Mouse (Mus musculus): ENCODE results near the gene Tpm3.

The Tpm3 gene

GRCm38 (mm10) chr3:90072294-90072693 is at the start of gene Tpm3:
Tpm3 (plus strand) TSS chr3:90072649.
- DNase-seq (ENCODE audit: low read depth, low spot score) = no peak

GRCm38 (mm10) chr3:90034653-90035052 is 37.8 kb upstream of the Tpm3 start:
- no peak for DNase-seq (ENCODE audit: low read depth, low spot score)

- DNase-seq (ENCODE audit: low read depth, low spot score) = no peak
Measured at GRCm38 (mm10) chr3:90036263-90036662, 36.2 kb upstream of the Tpm3 start.

- DNase-seq (ENCODE audit: low read depth, low spot score) = peak; percentile 32
Measured at GRCm38 (mm10) chr3:90049691-90050090, 22.8 kb upstream of the Tpm3 start.

- peak; percentile 66 for DNase-seq (ENCODE audit: low read depth, low spot score)
Measured at GRCm38 (mm10) chr3:90051441-90052350, 20.8 kb upstream of the Tpm3 start, which contains the start of gene 4933434E20Rik. 4933434E20Rik (plus strand) TSS chr3:90051636.

GRCm38 (mm10) chr3:90052351-90053241 is 19.9 kb upstream of the Tpm3 start, which contains the start of gene Ubap2l:
Ubap2l (minus strand) TSS chr3:90052628.
- peak; percentile 99 for DNase-seq (ENCODE audit: low read depth, low spot score)

- DNase-seq (ENCODE audit: low read depth, low spot score) = no peak
Measured at GRCm38 (mm10) chr3:90061549-90061948, 10.9 kb upstream of the Tpm3 start.

GRCm38 (mm10) chr3:90062539-90062938 is 9.9 kb upstream of the Tpm3 start:
- DNase-seq (ENCODE audit: low read depth, low spot score) = no peak

GRCm38 (mm10) chr3:90064383-90064782 is 8.1 kb upstream of the Tpm3 start:
- DNase-seq (ENCODE audit: low read depth, low spot score) = peak; percentile 57

- DNase-seq (ENCODE audit: low read depth, low spot score) = peak; percentile 81
Measured at GRCm38 (mm10) chr3:90065553-90065952, 6.9 kb upstream of the Tpm3 start.

- DNase-seq (ENCODE audit: low read depth, low spot score) = no peak
Measured at GRCm38 (mm10) chr3:90067851-90068250, 4.6 kb upstream of the Tpm3 start.

- no peak for DNase-seq (ENCODE audit: low read depth, low spot score)
Measured at GRCm38 (mm10) chr3:90069688-90070087, 2.8 kb upstream of the Tpm3 start.

- DNase-seq (ENCODE audit: low read depth, low spot score) = peak; percentile 96
Measured at GRCm38 (mm10) chr3:90076921-90077716, 4.7 kb downstream of the Tpm3 start.

- no peak for DNase-seq (ENCODE audit: low read depth, low spot score)
Measured at GRCm38 (mm10) chr3:90078224-90078623, 5.8 kb downstream of the Tpm3 start.

GRCm38 (mm10) chr3:90079133-90079762 is 6.8 kb downstream of the Tpm3 start:
- peak; percentile 100 for DNase-seq (ENCODE audit: low read depth, low spot score)

- DNase-seq (ENCODE audit: low read depth, low spot score) = peak; percentile 82
Measured at GRCm38 (mm10) chr3:90079763-90080497, 7.5 kb downstream of the Tpm3 start.

GRCm38 (mm10) chr3:90080498-90080863 is 8.0 kb downstream of the Tpm3 start:
- no peak for DNase-seq (ENCODE audit: low read depth, low spot score)

GRCm38 (mm10) chr3:90081365-90082240 is 9.2 kb downstream of the Tpm3 start:
- DNase-seq (ENCODE audit: low read depth, low spot score) = peak; percentile 61

GRCm38 (mm10) chr3:90083034-90083433 is 10.6 kb downstream of the Tpm3 start:
- DNase-seq (ENCODE audit: low read depth, low spot score) = no peak

Measured in 3T3-L1 (cell line).